Mouse (Mus musculus): ENCODE measurements around the gene Ndrg4.

GRCm38 (mm10) chr8:95738596-95738995 lies 61.8 kb downstream of the Ndrg4 start:
- no peak for TF ChIP-seq POLR2A (IDR thresholded peaks at IDR 0.05; ENCODE audit: low read depth, low read length)
- TF ChIP-seq CTCF (IDR thresholded peaks at IDR 0.05; ENCODE audit: extremely low read depth, insufficient read depth, insufficient read length, insufficient replicate concordance): no peak
